ENCODE assay signal across 20 mouse cellular contexts in genomic region chr11:52968809-52969208, GRCm38 (mm10).
"Had no signal": no experiment of that assay in that cellular context is flagged by ENCODE, and none has a peak within 500 bp of the region (broad histone marks: within the 10 kb centered on the region; RNA-seq: fewer than 3 reads in every experiment).

No protein-coding gene starts in this region.

- H3K4me3 ChIP-seq: midbrain, embryonic 10.5 days; midbrain, embryonic 13.5 days; myocyte; neural tube, embryonic 13.5 days; stomach, embryonic 15.5 days had no signal

- ATAC-seq: liver, postnatal 0 days; lung, postnatal 0 days; midbrain, embryonic 13.5 days; midbrain, embryonic 16.5 days had no signal

- H3K27me3 ChIP-seq: midbrain, embryonic 13.5 days; neural tube, embryonic 13.5 days; stomach, embryonic 15.5 days had no signal

- H3K27ac ChIP-seq: liver, embryonic 14.5 days; macrophage; midbrain, embryonic 10.5 days; midbrain, embryonic 13.5 days; neural tube, embryonic 13.5 days; stomach, embryonic 15.5 days had no signal

- H3K36me3 ChIP-seq: midbrain, embryonic 10.5 days; midbrain, embryonic 13.5 days; neural tube, embryonic 13.5 days; stomach, embryonic 15.5 days had no signal

- H3K4me2 ChIP-seq: liver, embryonic 11.5 days; lung, embryonic 14.5 days; midbrain, embryonic 13.5 days; neural tube, embryonic 13.5 days; stomach, embryonic 15.5 days had no signal

- DNase-seq: kidney, adult 2 months; kidney, postnatal 10 days; kidney, postnatal 36 days; layer of hippocampus, adult 9-11 months; liver, postnatal 0 days; lung, embryonic 14.5 days; retina, postnatal 1 day; right cerebral cortex, postnatal 25 days; spleen, adult 18-20 months; thymus, postnatal 25 days had no signal

- H3K4me1 ChIP-seq: midbrain, embryonic 10.5 days; midbrain, embryonic 13.5 days; neural tube, embryonic 13.5 days; stomach, embryonic 15.5 days had no signal

- H3K9me3 ChIP-seq: midbrain, embryonic 10.5 days; midbrain, embryonic 13.5 days; neural tube, embryonic 13.5 days; stomach, embryonic 15.5 days had no signal

- H3K9ac ChIP-seq: liver, embryonic 14.5 days; liver, postnatal 0 days; lung, embryonic 14.5 days; midbrain, embryonic 13.5 days; neural tube, embryonic 13.5 days; stomach, embryonic 15.5 days had no signal
